Mouse (Mus musculus) mouse trophoblast stem cell (cell line): ENCODE results near the gene Mri1.

Experiments
- in situ Hi-C, 2 experiments: fragments of 300-500 bp; cut with MseI, MboI; formaldehyde crosslinking; loops; 2 replicates in 1 of 2; 3 replicates in 1 of 2; pipeline ENCODE4 v1.15.1; 2025

Mri1 gene

GRCm38 (mm10) chr8:84236998-84237473 lies 20.1 kb downstream of the Mri1 start, which contains the start of gene Zswim4:
Zswim4 (minus strand) TSS chr8:84237055.
- in situ Hi-C loops: no loop called here

- in situ Hi-C loops: no loop called here
These were observed 20.6 kb downstream of the Mri1 start for GRCm38 (mm10) chr8:84236410-84236997.

GRCm38 (mm10) chr8:84235746-84236409 lies 21.2 kb downstream of the Mri1 start:
- in situ Hi-C loops: no loop called here

GRCm38 (mm10) chr8:84233055-84233454 lies 24.1 kb downstream of the Mri1 start:
- in situ Hi-C loops: no loop called here

GRCm38 (mm10) chr8:84230735-84231134 lies 26.4 kb downstream of the Mri1 start:
- in situ Hi-C loops: no loop called here

- in situ Hi-C loops: no loop called here
These were observed 33.6 kb downstream of the Mri1 start for GRCm38 (mm10) chr8:84223322-84224029.

GRCm38 (mm10) chr8:84222566-84223165 lies 34.5 kb downstream of the Mri1 start:
- in situ Hi-C loops: no loop called here

- in situ Hi-C loops: no loop called here
These were observed 37.0 kb downstream of the Mri1 start for GRCm38 (mm10) chr8:84220105-84220504.

- in situ Hi-C loops: no loop called here
These were observed 39.0 kb downstream of the Mri1 start for GRCm38 (mm10) chr8:84218143-84218542.

GRCm38 (mm10) chr8:84217206-84217605 lies 39.9 kb downstream of the Mri1 start:
- in situ Hi-C loops: no loop called here

GRCm38 (mm10) chr8:84213277-84213676 lies 43.8 kb downstream of the Mri1 start:
- in situ Hi-C loops: no loop called here

- in situ Hi-C loops: no loop called here
These were observed 45.1 kb downstream of the Mri1 start for GRCm38 (mm10) chr8:84211881-84212563.

GRCm38 (mm10) chr8:84211202-84211601 lies 45.9 kb downstream of the Mri1 start:
- in situ Hi-C loops: no loop called here

GRCm38 (mm10) chr8:84210167-84210791 lies 46.8 kb downstream of the Mri1 start:
- in situ Hi-C loops: no loop called here

GRCm38 (mm10) chr8:84208381-84209380 lies 48.4 kb downstream of the Mri1 start:
- in situ Hi-C loops: no loop called here

GRCm38 (mm10) chr8:84207811-84208210 lies 49.3 kb downstream of the Mri1 start:
- in situ Hi-C loops: no loop called here

GRCm38 (mm10) chr8:84206666-84207065 lies 50.5 kb downstream of the Mri1 start:
- in situ Hi-C loops: no loop called here

- in situ Hi-C loops: no loop called here
These were observed 52.1 kb downstream of the Mri1 start for GRCm38 (mm10) chr8:84205073-84205472.

- in situ Hi-C loops: no loop called here
These were observed 53.0 kb downstream of the Mri1 start for GRCm38 (mm10) chr8:84203975-84204772.
